Mouse (Mus musculus): ENCODE measurements around the gene Polr2i. TPM values are rescaled to one million over a fixed set of nuclear protein-coding genes. Genes with fewer than 3 reads are reported as not detected.
"Not testable (repeated sequence)": the region's sequence is repeated elsewhere in the genome, so short reads cannot be mapped to it uniquely, and the experiment has no call there.

Polr2i gene
- total RNA-seq, 2 experiments from 2014 or later: 56.0 to 61.2 TPM

DNA sequence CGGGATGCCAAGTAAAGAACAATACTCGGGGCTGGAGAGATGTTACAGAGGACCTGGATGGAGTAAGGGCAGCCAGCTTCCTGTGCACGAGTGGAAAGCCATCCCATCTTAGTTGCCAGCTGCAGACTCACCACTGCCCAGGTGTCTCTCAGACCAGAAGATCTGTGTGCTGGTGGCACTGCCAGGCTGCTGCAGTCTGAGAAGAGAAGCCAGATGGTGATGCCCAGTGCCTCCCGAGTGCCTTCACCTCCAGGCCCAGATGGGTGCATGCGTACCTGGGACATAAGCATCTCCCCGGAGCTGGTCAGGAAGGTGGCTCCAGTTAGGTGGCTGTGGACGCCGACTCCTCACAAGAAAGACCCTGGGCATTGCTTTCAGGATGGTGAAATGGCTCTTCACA lies 3.3 kb downstream of the Polr2i start:
- intact Hi-C loops (cut with DNase I; ENCODE audit: low total_unique reads): loop anchor here (5.0 to 10.0 kb wide), 2 partner anchors 42 to 70 kb away; partner anchors contain the start of gene Alkbh6
- no peak for DNase-seq

DNA sequence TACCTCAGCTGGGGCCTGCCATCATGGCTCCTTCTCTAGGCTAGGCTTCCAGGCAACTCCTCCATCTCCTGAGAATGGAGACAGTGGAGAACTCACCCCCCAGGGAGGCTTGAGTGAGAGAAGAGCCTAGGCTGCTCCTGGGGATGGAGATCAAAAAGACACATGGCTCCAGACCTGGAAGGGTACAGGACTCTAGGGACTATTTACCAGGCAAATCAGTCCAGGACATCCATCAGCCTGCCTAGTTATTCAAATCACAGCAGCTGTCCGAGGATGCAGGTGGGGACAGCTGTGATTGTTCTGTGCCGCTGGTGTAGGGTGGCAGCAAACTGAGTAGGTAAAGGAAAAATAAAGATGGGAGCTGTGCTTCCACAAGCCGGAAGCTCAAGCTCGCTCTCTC lies 3.9 kb downstream of the Polr2i start, which contains the start of gene Ovol3:
Gene Ovol3 (minus strand): TSS at position 101 of the 400 bp plus-strand sequence.
- DNase-seq: no peak
- intact Hi-C loops (cut with DNase I; ENCODE audit: low total_unique reads): loop anchor here (5.0 to 10.0 kb wide), 2 partner anchors 42 to 69 kb away; partner anchors contain the start of gene Alkbh6

DNA sequence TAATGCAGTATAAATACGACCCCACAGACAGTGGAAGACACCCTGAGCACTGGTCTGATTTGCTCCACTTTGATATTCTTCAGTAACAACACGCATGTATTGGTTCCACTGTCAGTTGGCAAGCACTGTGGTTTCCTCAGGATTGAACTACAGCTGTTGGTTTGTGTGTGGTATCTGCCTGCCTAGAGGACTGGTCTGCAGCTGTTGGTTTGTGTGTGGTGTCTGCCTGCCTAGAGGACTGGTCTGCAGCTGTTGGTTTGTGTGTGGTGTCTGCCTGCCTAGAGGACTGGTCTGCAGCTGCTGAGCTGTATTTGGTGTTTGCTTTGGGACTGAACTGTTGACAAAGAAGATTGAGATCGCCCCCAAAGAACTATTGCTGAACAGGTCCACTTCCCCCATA lies 5.6 kb downstream of the Polr2i start:
- intact Hi-C loops (cut with DNase I; ENCODE audit: low total_unique reads): loop anchor here (5.0 to 10.0 kb wide), 2 partner anchors 40 to 67 kb away; partner anchors contain the start of gene Alkbh6
- DNase-seq: not testable (repeated sequence)

DNA sequence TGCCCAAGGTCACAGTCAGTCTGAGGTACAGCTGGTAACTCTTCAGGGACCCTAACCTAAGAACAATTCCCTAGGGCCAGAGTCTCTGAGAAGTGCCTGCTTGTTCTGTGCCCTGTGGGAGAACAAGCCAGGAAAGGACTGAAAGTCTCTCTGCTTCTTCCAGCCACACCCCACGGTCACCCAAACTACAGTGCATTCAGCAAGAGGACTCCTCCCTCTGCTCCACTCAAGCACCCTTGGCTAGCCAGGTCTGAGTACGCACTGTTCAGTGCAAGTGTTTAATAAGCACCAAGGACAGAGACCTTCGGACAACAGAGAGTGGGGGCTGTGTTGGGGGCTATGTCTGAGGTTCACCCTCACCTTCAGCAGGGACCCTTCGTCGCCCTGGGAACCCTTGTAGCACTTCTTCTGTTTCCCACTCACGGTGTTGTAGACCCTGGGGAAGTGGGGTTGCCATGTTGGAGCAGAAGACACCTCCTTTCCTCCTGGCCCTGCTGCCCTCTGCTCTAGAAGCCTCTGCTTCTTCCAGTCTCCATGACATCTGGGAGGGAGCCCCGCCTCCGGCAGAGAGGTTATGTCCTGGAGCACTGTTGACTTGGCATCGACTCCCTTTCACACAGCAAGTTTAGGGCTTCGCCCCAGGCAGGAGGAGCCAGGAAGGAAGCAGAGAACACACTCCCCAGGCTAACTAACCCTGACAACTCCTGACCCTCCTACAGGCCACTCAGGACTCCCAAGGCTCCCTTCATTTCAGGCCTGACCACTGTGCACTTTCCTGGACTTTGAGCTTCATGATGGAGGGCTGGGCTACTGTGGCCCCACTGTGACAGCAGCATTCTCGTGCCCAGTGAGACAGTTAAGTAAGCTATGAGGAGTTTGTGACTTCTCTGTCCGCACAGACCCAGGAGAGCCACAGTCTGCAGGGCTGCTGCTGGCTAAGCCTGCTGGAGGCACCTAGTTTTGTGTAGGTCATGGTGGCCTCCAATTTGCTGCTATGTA lies 20.5 kb downstream of the Polr2i start:
- DNase-seq: peak; percentile 52
- intact Hi-C loops (cut with DNase I; ENCODE audit: low total_unique reads): no loop called here

DNA sequence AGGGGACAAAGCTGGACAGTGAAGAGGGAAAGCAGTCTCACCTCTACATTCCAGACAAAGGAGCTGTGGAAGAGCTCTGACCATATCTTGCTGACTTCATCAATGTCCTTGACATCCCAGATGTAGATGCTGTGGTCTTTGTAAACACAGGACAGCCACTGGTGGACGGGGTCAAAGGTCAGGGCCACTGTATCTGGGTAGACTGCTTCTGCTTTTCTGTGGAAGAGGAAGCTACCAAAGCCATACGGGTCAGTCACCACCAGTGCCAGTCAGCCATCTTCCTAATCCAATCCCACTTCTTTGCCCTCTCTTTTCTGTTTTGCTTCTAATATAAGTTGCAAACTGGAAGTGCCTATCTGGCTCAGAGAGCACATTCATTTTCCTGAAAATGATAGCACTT lies 33.3 kb downstream of the Polr2i start:
- DNase-seq: no peak
- intact Hi-C loops (cut with DNase I; ENCODE audit: low total_unique reads): no loop called here

DNA sequence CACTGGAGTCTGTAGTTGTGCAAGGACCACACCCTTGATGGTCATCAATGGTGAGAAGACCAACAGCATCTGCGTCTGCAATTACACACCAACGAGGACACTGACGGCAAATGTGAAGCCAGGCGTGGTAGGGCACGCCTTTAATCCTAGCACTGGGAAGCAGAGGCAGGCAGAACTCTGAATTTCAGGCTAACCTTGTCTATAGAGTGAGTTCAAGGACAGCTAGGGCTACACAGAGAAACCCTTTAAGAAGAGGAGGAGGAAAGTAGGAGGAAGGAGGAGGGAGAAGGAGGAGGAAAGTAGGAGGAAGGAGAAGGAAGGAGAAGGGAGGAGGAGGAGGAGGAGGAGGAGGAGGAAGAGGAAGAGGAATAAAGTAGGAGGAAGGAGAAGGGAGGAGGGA lies 33.8 kb downstream of the Polr2i start:
- DNase-seq: no peak
- intact Hi-C loops (cut with DNase I; ENCODE audit: low total_unique reads): no loop called here

DNA sequence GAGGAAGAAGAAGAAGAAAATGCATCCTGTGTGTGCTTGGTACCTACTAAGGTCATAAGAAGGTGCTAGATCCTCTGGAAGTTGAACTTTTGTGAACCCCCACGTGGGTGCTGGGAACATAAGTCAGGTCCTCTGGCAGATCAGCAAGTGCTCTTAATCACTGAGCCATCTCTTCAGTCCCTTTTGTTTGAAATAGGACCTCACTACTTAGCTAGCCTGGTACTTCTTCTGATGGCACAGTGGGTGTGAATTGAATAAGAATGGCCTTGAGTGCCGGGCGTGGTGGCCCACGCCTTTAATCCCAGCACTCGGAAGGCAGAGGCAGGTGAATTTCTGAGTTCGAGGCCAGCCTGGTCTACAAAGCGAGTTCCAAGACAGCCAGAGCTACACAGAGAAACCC lies 34.2 kb downstream of the Polr2i start:
- intact Hi-C loops (cut with DNase I; ENCODE audit: low total_unique reads): no loop called here
- DNase-seq: no peak

DNA sequence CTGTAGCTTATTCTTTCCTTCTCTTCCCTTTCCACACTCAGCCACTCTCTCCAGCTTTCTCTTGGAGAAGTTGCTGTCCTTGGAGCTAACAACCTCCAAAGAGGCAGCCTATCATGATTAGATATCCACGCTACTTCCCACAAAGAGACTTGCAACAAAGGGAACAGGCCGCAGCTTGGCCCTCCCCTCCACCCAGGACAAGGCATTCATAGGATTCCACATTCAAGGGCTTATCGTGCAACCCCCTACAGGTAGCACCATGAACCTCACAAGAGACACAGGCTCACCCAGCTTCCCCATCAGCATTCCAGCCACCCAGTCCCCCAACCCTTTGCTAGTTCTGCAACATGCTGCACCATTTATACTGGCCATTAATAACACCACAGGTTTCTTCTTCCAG lies 35.0 kb downstream of the Polr2i start:
- no peak for DNase-seq
- intact Hi-C loops (cut with DNase I; ENCODE audit: low total_unique reads): no loop called here

DNA sequence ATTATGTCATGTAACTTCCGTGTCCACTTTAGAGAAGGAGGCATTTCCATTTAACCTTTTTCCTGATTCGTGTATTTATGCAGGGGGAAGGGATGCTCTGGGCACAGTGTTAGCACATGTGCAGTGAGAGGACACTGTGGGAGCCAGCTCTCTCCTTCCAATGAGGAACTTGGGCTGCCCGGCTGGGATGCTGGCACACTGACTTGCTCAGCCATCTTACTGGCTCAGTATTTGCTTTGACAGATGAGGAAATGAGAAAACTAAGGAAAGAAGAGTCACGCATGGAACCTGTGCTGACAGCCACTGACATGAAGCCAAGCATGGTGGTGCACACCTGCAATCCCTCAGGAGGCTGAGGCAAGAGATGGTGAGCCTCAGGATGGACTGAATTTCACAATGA lies 37.9 kb downstream of the Polr2i start:
- intact Hi-C loops (cut with DNase I; ENCODE audit: low total_unique reads): no loop called here
- no peak for DNase-seq

DNA sequence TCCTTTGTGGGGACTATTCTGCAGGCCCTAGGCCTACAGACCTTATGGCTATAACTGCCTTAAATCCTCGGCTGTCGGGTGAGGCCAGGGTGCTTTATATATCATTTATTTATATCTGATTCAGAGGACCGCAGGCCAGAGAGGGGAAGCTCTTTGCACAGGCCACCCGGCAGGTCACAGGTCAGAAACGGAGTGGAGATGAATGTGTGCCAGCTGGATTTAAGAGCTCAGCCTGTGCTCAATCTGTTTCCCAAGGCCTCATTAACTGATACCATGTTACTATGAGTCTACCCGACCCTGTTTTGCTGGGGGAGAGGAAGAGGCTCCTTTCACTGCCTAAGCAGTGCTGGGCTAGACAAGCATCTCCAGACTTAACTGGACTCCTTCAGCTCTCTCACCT lies 42.6 kb downstream of the Polr2i start:
- intact Hi-C loops (cut with DNase I; ENCODE audit: low total_unique reads): no loop called here

DNA sequence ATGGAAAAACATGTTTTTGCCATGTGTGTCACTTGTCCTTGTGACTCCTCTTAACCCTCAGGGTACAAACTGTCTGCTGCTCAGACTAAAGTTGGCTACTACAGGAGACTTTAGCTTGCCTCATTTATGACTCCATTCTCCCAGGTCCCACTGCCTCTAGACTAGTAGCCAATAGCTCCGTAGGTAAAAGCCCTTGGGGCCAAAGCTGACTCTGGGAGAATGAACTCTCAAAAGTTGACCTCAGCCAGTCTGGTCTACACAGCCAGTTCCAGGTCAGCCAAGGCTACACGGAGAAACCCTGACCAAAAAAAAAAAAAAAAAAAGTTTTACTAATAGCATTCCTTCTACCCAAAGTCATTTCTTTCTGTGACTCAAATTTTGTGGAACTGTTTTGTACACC lies 47.2 kb downstream of the Polr2i start:
- intact Hi-C loops (cut with DNase I; ENCODE audit: low total_unique reads): loop anchor here (5.0 kb wide), 1 partner anchor 42 kb away; the partner anchor contains the start of gene Ovol3
- no peak for DNase-seq

More for the DNA sequence above, 42.6 kb downstream of the Polr2i start:
- no peak for DNase-seq

DNA sequence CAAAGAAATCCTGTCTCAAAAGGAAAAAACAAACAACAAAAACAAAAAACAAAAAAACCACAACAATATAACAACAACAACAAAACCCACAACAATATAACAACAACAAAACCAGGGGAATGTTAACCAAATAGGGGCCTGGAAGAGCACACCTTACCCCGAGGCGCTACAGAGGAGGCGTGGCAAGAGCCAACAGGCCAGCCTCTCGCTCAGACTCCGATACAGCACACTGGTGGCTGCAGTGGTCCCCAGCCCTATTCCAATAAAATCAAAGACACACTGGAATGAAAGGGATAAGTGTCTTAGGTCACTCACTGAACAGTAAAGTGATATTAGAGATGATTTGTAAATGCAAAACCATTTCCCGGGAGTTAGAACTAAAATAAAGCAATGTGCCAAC lies 47.8 kb downstream of the Polr2i start:
- intact Hi-C loops (cut with DNase I; ENCODE audit: low total_unique reads): loop anchor here (5.0 kb wide), 1 partner anchor 42 kb away; the partner anchor contains the start of gene Ovol3
- no peak for DNase-seq

DNA sequence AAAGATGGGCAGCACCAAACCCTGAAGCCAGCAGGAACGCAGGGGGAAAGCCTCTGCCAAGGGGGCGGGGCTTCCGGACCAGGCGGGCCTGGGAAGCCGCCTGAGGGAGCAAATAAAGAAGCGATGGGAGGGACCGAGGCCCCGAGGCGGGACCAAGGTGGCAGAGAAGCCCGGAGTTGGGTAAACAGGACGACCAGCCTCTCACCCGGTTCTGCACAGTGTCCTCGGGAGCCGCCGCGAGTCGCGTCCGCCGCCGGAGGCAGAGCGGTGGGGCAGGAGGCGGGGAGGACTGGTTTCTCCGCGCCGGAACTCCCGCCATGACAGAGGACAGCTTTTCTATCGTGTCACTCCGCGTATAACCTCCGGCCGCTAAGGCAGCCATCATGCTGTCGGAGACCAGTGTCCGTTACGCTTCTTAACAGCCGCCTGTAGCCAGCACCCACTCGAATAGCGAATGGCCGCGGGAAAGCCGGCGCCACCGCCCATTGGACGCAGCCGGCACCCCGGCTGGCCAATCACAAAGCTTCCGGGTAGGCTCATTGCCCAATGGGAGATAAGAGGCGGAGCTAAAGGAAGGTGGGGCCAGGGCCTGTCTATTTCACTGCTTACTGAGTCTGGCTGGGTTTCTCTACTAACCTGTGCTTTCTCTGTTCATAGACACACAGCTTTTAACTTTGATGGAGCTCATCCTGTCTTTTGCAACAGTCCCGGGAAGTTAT lies 48.4 kb downstream of the Polr2i start, which contains the start of the genes Thap8 and Wdr62:
Gene Thap8 (plus strand): TSS at position 144 of the 719 bp plus-strand sequence.
Gene Wdr62 (minus strand): TSS at position 469 of the 719 bp plus-strand sequence.
- DNase-seq: peak; percentile 92
- intact Hi-C loops (cut with DNase I; ENCODE audit: low total_unique reads): loop anchor here (5.0 kb wide), 1 partner anchor 43 kb away; the partner anchor contains the start of gene Ovol3

DNA sequence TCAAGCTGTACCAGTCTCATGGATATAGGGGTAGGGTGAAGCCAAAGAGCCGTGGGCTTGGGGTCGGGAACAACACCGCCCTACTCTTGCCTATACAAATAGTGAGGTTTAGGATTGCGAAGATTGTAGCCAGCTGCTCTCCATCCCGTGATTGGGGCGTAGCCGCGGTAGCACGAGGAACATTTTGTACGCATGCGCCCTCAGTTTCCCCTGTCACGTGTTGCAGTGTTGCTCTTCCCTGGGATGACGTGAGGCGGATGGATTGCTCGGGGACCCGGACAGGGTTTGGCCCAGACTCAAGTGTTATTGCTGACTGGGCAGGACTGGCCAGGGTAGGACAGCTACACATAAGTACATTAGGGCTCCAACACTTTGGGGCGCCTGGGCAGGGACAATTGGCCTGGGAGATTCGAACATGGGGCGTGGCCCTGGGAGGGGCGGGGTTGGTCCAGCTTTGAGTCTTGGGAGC lies 49.0 kb downstream of the Polr2i start:
- intact Hi-C loops (cut with DNase I; ENCODE audit: low total_unique reads): no loop called here
- DNase-seq: peak; percentile 86

DNA sequence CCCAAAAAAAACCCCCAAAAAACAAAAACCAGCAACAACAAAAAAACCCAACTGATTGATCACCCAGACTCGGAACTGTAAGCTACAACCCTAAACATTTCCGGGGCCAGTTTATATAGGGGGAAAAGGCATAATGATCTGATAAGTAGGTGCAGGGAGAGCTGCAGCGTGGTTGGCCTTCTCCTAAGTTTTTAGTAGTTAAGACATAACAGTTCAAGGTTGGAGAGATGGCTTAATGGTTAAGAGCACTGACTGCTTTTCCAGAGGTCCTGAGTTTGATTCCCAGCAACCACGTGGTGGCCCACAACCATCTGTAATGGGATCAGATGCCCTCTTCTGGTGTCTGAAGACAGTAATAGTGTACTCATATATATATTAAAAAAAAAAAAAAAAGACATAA lies 49.8 kb downstream of the Polr2i start:
- DNase-seq: no peak
- intact Hi-C loops (cut with DNase I; ENCODE audit: low total_unique reads): no loop called here

DNA sequence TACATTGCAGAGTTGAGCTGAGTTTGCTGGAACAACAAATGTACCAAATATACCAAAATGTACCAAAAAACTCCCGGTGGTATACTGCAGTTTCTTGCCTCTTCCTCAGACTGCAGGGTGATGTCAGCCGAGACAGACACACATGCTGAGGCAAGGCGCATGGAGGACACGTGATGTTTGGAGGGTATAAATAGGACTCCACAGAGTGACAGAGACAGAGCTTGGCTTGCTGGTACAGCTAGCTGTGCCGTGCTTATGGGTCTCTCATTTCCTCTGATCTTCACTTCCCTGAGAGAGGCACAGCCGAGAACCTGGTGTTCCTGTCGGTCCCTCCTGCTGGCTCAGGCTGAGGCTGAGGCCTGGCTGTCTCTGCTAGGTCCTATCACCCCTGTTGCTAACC lies 51.0 kb downstream of the Polr2i start:
- intact Hi-C loops (cut with DNase I; ENCODE audit: low total_unique reads): no loop called here
- no peak for DNase-seq
